Mouse (Mus musculus) bone marrow, adult 2 months (tissue): ENCODE data around the gene Rad51ap1.

ENCODE experiments used
- CTCF ChIP-seq: fragments of 200-500 bp; IDR thresholded peaks from 2 replicates; pipeline ENCODE4 v1.5.1; 2011; ENCODE audit warnings: low read length, control low read depth; ENCODE audit not compliant: control insufficient read depth, insufficient read depth
- POLR2A ChIP-seq: fragments of 200-500 bp; IDR thresholded peaks from 2 replicates; pipeline ENCODE4 v1.6.1; 2011; ENCODE audit warnings: low read depth, mild to moderate bottlenecking, control low read depth, low read length, borderline replicate concordance; ENCODE audit not compliant: control insufficient read depth

DNA sequence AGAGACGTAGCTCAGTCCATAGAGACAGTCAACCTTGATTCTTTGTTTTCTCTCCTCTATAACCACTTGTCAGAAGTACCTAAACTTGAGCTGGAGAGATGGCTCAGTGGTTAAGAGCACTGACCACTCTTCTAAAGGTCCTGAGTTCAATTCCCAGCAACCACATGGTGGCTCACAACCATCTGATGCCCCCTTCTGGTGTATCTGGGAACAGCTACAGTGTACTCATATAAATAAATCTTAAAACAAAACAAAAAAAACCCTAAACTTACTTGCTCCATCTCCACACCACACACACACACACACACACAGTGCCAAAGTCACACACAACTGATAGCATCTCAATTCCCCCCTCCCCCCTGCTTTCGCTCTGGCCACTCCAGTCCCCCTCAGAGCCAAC lies 1.3 kb downstream of the Rad51ap1 start:
- no peak for TF ChIP-seq CTCF
- TF ChIP-seq POLR2A: no peak
